Mouse (Mus musculus) retina, postnatal 1 day (tissue): ENCODE results near the gene Cyp2d9.
"Not testable (repeated sequence)": the region's sequence is repeated elsewhere in the genome, so short reads cannot be mapped to it uniquely, and the experiment has no call there.

Experiments used
- DNase-seq: peaks from one replicate; pipeline ENCODE4 v3.0.0-alpha.2; 2012

Cyp2d9 gene

DNA sequence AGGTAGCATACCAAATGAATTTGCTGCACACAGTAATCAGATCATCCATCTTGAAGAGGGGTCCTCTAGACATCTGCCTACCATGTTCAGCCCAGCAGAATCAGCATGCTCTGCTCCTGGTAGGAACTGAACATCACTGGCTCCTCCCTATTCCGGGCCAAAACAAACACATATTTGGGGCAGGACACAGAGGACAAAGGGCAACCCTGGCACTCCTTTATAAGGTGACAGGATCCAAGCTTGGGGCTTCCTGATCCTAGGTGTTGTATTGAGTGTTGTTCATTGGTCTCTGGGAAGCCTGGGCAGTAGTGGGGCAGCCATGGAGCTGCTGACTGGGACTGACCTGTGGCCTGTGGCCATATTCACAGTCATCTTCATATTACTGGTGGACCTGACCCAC, 18.9 kb downstream of the Cyp2d9 start:
- not testable (repeated sequence) for DNase-seq

- not testable (repeated sequence) for DNase-seq
Observed at GRCm38 (mm10) chr15:82453501-82453900, 20.3 kb downstream of the Cyp2d9 start.

DNA sequence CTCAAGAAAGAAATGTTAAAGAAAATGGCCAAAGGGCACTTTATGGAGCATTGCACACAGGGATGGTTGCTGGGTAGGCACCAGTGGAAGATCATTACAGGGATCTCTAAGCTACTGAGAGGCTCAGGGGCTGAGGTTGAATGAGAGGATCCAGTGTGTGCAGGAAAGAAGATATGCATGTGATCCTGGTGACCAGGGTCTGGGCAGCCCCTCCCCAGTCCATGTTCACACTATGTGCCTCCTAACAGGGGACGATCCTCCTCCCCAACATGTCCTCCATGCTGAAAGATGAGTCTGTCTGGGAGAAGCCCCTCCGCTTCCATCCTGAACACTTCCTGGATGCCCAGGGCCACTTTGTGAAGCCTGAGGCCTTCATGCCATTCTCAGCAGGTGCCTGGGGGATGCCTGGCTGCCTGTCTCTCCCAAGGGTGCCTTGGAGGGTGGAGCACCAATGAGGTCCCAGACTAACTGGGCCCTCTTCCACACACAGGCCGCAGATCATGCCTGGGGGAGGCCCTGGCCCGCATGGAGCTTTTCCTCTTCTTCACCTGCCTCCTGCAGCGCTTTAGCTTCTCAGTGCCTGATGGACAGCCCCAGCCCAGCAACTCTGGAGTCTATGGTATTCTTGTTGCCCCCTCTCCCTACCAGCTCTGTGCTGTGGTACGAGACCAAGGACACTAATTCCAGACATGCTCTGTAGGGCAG, 23.0 kb downstream of the Cyp2d9 start:
- DNase-seq: not testable (repeated sequence)

GRCm38 (mm10) chr15:82457064-82458021, 24.1 kb downstream of the Cyp2d9 start:
- DNase-seq: no peak

GRCm38 (mm10) chr15:82459266-82459665, 26.0 kb downstream of the Cyp2d9 start:
- not testable (repeated sequence) for DNase-seq

DNA sequence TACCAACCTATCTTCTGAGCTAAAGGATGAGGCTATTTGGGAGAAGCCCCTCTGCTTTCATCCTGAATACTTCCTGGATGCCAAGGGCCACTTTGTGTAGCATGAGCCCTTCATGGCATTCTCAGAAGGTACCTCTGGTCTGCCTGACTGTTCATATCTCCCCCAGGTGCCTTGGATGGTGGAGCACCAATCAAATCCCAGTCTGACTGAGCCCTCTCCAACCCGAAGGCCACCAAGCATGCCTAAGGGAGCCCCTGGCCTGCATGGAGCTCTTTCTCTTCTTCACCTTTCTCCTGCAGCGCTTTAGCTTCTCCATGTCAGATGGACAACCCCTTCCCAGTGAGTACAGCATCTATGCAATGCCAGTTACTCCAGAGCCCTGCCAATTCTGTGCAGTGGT, 31.5 kb downstream of the Cyp2d9 start:
- DNase-seq: no peak

DNA sequence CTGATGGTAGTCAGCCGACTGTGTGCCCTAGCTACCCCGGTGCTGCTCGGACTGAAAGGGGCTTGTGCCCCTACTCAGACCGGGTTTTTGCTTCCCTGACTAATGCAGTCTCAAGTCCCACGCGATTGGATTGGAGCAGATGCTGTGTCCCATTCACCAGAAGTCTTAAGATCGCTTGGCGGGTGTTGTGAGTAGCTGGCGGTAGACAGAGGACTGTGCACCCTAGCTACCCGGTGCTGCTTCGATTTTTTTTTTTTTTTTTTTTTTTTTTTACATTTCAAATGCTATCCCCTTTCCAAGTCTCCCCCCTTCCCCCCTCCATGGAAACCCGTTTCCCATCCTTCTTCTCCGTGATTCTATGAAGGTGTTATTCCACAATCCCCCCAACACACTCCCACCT, 61.0 kb downstream of the Cyp2d9 start:
- not testable (repeated sequence) for DNase-seq
